Mouse (Mus musculus): ENCODE data around the gene Glp2r. TPM values are rescaled to one million over a fixed set of nuclear protein-coding genes. Genes with fewer than 3 reads are reported as not detected.

Glp2r gene
- total RNA-seq, 1 experiment: not detected

DNA sequence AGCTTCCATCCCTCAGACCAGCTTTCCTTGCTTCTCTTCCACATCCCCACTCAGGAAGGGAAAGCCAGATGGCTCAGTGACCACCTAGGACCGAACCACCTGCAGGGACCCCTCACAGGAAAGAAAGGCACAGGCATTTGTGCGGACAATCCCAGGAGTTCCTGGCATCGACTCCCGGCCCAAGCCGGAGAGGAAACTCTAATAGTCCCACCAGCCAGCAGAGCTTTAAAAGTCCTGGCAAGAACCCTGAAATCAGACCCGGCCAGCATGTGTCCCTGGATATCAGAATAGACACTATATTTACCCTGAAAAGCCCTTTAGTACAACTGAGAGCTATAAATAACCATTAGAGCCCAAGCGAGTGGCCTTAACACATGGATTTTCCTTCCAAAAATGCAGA lies 27.0 kb upstream of the Glp2r start, which contains the start of gene Dhrs7c:
Gene Dhrs7c (plus strand): TSS at position 257 of the 400 bp plus-strand sequence.
- H3K4me1 ChIP-seq (ENCODE audit: control insufficient read depth in 2 of 2, insufficient read depth in 2 of 2, low read length in 2 of 2, poor library complexity in 1 of 2): 0 out of 4 replicates have a peak, but pooled peaks cover 0 to 2% of the 10 kb centered on the region in 2 experiments
- no peak within 1 kb of the TSS for H3K4me3 ChIP-seq (ENCODE audit: insufficient read depth in 1 of 2, low read depth in 1 of 2, low read length in 2 of 2, poor library complexity in 1 of 2, severe bottlenecking in 1 of 2)
- no peak within 1 kb of the TSS for H3K27ac ChIP-seq (ENCODE audit: insufficient read depth, low read depth, low read length, poor library complexity, severe bottlenecking)
- in situ Hi-C loops (cut with MboI; ENCODE audit: low sequenced_read_pairs in 2 of 2, unreplicated experiment in 2 of 2): no loop called here
- no peaks in the 10 kb centered on the region for H3K36me3 ChIP-seq (ENCODE audit: control insufficient read depth, insufficient read depth, low read length, poor library complexity, severe bottlenecking)
- no peak for DNase-seq (ENCODE audit: low read depth, low spot score)
- H3K9ac ChIP-seq (ENCODE audit: insufficient read depth, low read depth, low read length, poor library complexity, severe bottlenecking): no peak within 1 kb of the TSS
- TF ChIP-seq HCFC1 (IDR thresholded peaks at IDR 0.05; ENCODE audit: borderline replicate concordance, insufficient read depth, low read length) (no peak), ZC3H11A (IDR thresholded peaks at IDR 0.05; ENCODE audit: borderline replicate concordance, low read depth, low read length) (no peak), CHD2 (IDR thresholded peaks at IDR 0.05; ENCODE audit: low read depth, low read length) (no peak), ZNF384 (IDR thresholded peaks at IDR 0.05; ENCODE audit: low read depth, low read length) (no peak), MAFK (IDR thresholded peaks at IDR 0.05; ENCODE audit: insufficient read depth, low read depth, low read length) (no peak)
- no peaks in the 10 kb centered on the region for H3K9me3 ChIP-seq (ENCODE audit: control insufficient read depth, insufficient read depth, low read depth, low read length)

DNA sequence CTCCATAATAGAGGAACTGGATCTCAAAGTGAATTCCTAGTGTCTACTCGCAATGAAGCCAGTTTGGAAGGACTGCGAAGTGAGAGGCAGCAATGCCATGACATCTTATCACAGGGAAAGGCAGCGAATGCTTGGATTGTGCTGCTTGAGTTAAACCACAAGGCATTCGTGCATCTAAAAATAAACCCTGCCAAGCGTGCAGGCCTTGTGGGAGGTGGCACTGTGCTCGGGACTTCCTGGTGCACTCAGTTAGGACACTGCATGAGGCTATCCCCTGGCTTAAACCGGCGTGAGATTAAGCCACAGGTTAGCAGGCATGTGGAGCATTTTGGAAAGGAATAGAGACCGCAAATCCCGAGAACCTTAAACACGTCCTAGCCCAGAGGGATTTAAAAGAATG lies 19.2 kb upstream of the Glp2r start:
- no peaks in the 10 kb centered on the region for H3K9me3 ChIP-seq (ENCODE audit: control insufficient read depth, insufficient read depth, low read depth, low read length)
- in situ Hi-C loops (cut with MboI; ENCODE audit: low sequenced_read_pairs in 2 of 2, unreplicated experiment in 2 of 2): no loop called here
- no peaks in the 10 kb centered on the region for H3K36me3 ChIP-seq (ENCODE audit: control insufficient read depth, insufficient read depth, low read length, poor library complexity, severe bottlenecking)
- no peak overlapping the region for H3K4me3 ChIP-seq (ENCODE audit: insufficient read depth in 1 of 2, low read depth in 1 of 2, low read length in 2 of 2, poor library complexity in 1 of 2, severe bottlenecking in 1 of 2)
- no peaks in the 10 kb centered on the region for H3K4me1 ChIP-seq (ENCODE audit: control insufficient read depth in 2 of 2, insufficient read depth in 2 of 2, low read length in 2 of 2, poor library complexity in 1 of 2)
- no peak for DNase-seq (ENCODE audit: low read depth, low spot score)
- no peak overlapping the region for H3K27ac ChIP-seq (ENCODE audit: insufficient read depth, low read depth, low read length, poor library complexity, severe bottlenecking)
- no peak overlapping the region for H3K9ac ChIP-seq (ENCODE audit: insufficient read depth, low read depth, low read length, poor library complexity, severe bottlenecking)
- TF ChIP-seq ZC3H11A (IDR thresholded peaks at IDR 0.05; ENCODE audit: borderline replicate concordance, low read depth, low read length): no peak

DNA sequence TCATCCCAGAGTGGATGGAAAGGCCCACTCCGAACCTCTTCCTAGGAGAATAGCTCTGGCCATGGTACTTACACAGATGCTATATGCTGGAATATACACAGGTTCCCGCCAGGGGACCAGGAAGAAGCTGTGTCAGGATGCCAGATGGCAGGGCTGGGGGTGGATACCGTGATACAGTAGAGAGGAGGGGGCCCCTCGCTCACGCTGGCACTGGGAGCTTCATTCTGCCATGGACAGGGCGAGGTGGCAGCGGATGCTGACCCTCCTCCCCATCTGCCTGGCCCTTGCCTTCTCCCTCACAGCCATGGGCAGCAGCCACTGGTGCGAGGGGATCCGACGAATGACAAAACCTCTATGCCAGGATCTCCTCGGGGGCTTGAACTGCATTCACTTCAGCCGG lies 3.4 kb upstream of the Glp2r start, which contains the start of gene Gsg1l2:
Gene Gsg1l2 (plus strand): TSS at position 230 of the 400 bp plus-strand sequence.
- Histone ChIP-seq H3K4me3 (ENCODE audit: insufficient read depth in 1 of 2, low read depth in 1 of 2, low read length in 2 of 2, poor library complexity in 1 of 2, severe bottlenecking in 1 of 2) (no peak within 1 kb of the TSS), H3K4me1 (ENCODE audit: control insufficient read depth in 2 of 2, insufficient read depth in 2 of 2, low read length in 2 of 2, poor library complexity in 1 of 2) (no peaks in the 10 kb centered on the region), H3K9ac (ENCODE audit: insufficient read depth, low read depth, low read length, poor library complexity, severe bottlenecking) (no peak within 1 kb of the TSS), H3K9me3 (ENCODE audit: control insufficient read depth, insufficient read depth, low read depth, low read length) (no peaks in the 10 kb centered on the region), H3K27ac (ENCODE audit: insufficient read depth, low read depth, low read length, poor library complexity, severe bottlenecking) (no peak within 1 kb of the TSS), H3K36me3 (ENCODE audit: control insufficient read depth, insufficient read depth, low read length, poor library complexity, severe bottlenecking) (no peaks in the 10 kb centered on the region)
- in situ Hi-C loops (cut with MboI; ENCODE audit: low sequenced_read_pairs in 2 of 2, unreplicated experiment in 2 of 2): no loop called here
- no peak for TF ChIP-seq HCFC1 (IDR thresholded peaks at IDR 0.05; ENCODE audit: borderline replicate concordance, insufficient read depth, low read length)
- TF ChIP-seq ZC3H11A (IDR thresholded peaks at IDR 0.05; ENCODE audit: borderline replicate concordance, low read depth, low read length): no peak
- no peak for TF ChIP-seq MAFK (IDR thresholded peaks at IDR 0.05; ENCODE audit: insufficient read depth, low read depth, low read length)
- no peak for TF ChIP-seq CHD2 (IDR thresholded peaks at IDR 0.05; ENCODE audit: low read depth, low read length)
- TF ChIP-seq ZNF384 (IDR thresholded peaks at IDR 0.05; ENCODE audit: low read depth, low read length): no peak
- no peak for DNase-seq (ENCODE audit: low read depth, low spot score)

DNA sequence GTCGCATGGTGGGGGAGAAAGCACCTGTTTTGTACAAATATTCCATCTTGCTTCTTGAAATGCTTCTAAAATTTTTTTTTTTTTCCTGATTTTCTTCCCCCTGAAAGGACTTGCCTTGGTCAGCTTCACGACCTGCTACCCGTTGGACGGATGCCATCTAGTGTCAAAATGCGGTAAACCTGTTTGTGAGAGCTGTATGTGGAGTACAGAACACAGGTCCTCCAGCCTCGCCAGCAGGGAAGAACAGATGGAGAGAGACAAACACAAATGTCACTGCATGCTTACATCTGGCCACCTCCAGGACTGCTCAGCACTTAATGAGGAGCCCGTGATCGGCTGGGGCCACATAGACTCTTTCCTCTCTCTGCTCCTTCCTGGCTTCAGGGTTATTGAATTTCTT lies 1.6 kb upstream of the Glp2r start:
- TF ChIP-seq MAFK (IDR thresholded peaks at IDR 0.05; ENCODE audit: insufficient read depth, low read depth, low read length) (no peak), CHD2 (IDR thresholded peaks at IDR 0.05; ENCODE audit: low read depth, low read length) (no peak), HCFC1 (IDR thresholded peaks at IDR 0.05; ENCODE audit: borderline replicate concordance, insufficient read depth, low read length) (no peak), ZNF384 (IDR thresholded peaks at IDR 0.05; ENCODE audit: low read depth, low read length) (no peak), ZC3H11A (IDR thresholded peaks at IDR 0.05; ENCODE audit: borderline replicate concordance, low read depth, low read length) (no peak)
- no peak overlapping the region for H3K27ac ChIP-seq (ENCODE audit: insufficient read depth, low read depth, low read length, poor library complexity, severe bottlenecking)
- H3K4me1 ChIP-seq (ENCODE audit: control insufficient read depth in 2 of 2, insufficient read depth in 2 of 2, low read length in 2 of 2, poor library complexity in 1 of 2): no peaks in the 10 kb centered on the region
- H3K36me3 ChIP-seq (ENCODE audit: control insufficient read depth, insufficient read depth, low read length, poor library complexity, severe bottlenecking): no peaks in the 10 kb centered on the region
- DNase-seq (ENCODE audit: low read depth, low spot score): peak; percentile 15
- H3K4me3 ChIP-seq (ENCODE audit: insufficient read depth in 1 of 2, low read depth in 1 of 2, low read length in 2 of 2, poor library complexity in 1 of 2, severe bottlenecking in 1 of 2): no peak overlapping the region
- in situ Hi-C loops (cut with MboI; ENCODE audit: low sequenced_read_pairs in 2 of 2, unreplicated experiment in 2 of 2): no loop called here
- no peaks in the 10 kb centered on the region for H3K9me3 ChIP-seq (ENCODE audit: control insufficient read depth, insufficient read depth, low read depth, low read length)
- no peak overlapping the region for H3K9ac ChIP-seq (ENCODE audit: insufficient read depth, low read depth, low read length, poor library complexity, severe bottlenecking)

DNA sequence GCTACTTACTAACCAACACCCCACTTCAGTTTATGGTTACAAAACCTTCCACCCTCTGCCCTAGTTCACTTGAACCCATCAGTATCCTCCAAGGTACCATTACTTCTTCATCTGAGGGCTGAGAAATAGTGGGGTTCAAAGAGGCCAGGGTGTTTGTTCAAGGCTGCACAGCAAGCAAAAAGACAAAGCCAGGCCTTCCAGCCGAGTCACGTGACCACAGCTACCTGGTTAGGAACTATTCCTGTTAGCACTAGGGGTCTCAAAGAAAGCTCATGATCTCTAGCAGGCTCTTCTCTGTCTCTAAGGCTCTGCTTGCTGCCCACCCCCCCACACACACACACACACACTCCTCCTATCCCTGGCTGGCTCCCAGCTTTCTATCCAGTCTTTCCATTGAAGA lies 738 bp upstream of the Glp2r start:
- no peak overlapping the region for H3K9ac ChIP-seq (ENCODE audit: insufficient read depth, low read depth, low read length, poor library complexity, severe bottlenecking)
- H3K36me3 ChIP-seq (ENCODE audit: control insufficient read depth, insufficient read depth, low read length, poor library complexity, severe bottlenecking): no peaks in the 10 kb centered on the region
- DNase-seq (ENCODE audit: low read depth, low spot score): no peak
- in situ Hi-C loops (cut with MboI; ENCODE audit: low sequenced_read_pairs in 2 of 2, unreplicated experiment in 2 of 2): no loop called here
- no peaks in the 10 kb centered on the region for H3K9me3 ChIP-seq (ENCODE audit: control insufficient read depth, insufficient read depth, low read depth, low read length)
- H3K4me1 ChIP-seq (ENCODE audit: control insufficient read depth in 2 of 2, insufficient read depth in 2 of 2, low read length in 2 of 2, poor library complexity in 1 of 2): no peaks in the 10 kb centered on the region
- H3K4me3 ChIP-seq (ENCODE audit: insufficient read depth in 1 of 2, low read depth in 1 of 2, low read length in 2 of 2, poor library complexity in 1 of 2, severe bottlenecking in 1 of 2): no peak overlapping the region
- no peak overlapping the region for H3K27ac ChIP-seq (ENCODE audit: insufficient read depth, low read depth, low read length, poor library complexity, severe bottlenecking)
- TF ChIP-seq HCFC1 (IDR thresholded peaks at IDR 0.05; ENCODE audit: borderline replicate concordance, insufficient read depth, low read length) (no peak), ZC3H11A (IDR thresholded peaks at IDR 0.05; ENCODE audit: borderline replicate concordance, low read depth, low read length) (no peak)

Data from ES-E14 (cell line).